Mouse (Mus musculus): ENCODE results near the gene Gigyf1. TPM values are rescaled to one million over a fixed set of nuclear protein-coding genes. Genes with fewer than 3 reads are reported as not detected.

Gene Gigyf1
- polyA plus RNA-seq, 1 experiment from 2014 or later: 11.9 TPM

- ATAC-seq (ENCODE audit: low FRiP score, low TSS enrichment): no peak
- WGBS: 92% methylated on average over 5 of the region's 5 CpGs
- H3K9me3 ChIP-seq (ENCODE audit: low read length): no peaks in the 10 kb centered on the region
- H3K4me2 ChIP-seq (replicated peaks; ENCODE audit: low read depth, low read length): no peak overlapping the region
- H3K36me3 ChIP-seq (ENCODE audit: insufficient read depth, low read length): no peaks in the 10 kb centered on the region
- H3K27me3 ChIP-seq (ENCODE audit: insufficient read depth, low read length): no peaks in the 10 kb centered on the region
- H3K27ac ChIP-seq (ENCODE audit: low read length): no peak overlapping the region
- H3K9ac ChIP-seq (replicated peaks; ENCODE audit: low read length): no peak overlapping the region
- H3K4me1 ChIP-seq (ENCODE audit: insufficient read depth, low read length): no peaks in the 10 kb centered on the region
- no peak overlapping the region for H3K4me3 ChIP-seq (ENCODE audit: low read length)
Observed at GRCm38 (mm10) chr5:137566416-137566815, 48.1 kb downstream of the Gigyf1 start.

GRCm38 (mm10) chr5:137568223-137568798 is 50.0 kb downstream of the Gigyf1 start:
- no peaks in the 10 kb centered on the region for H3K4me1 ChIP-seq (ENCODE audit: insufficient read depth, low read length)
- no peak overlapping the region for H3K4me3 ChIP-seq (ENCODE audit: low read length)
- WGBS: 77% methylated on average over 8 of the region's 8 CpGs
- no peak for ATAC-seq (ENCODE audit: low FRiP score, low TSS enrichment)
- no peaks in the 10 kb centered on the region for H3K9me3 ChIP-seq (ENCODE audit: low read length)
- H3K4me2 ChIP-seq (replicated peaks; ENCODE audit: low read depth, low read length): no peak overlapping the region
- H3K36me3 ChIP-seq (ENCODE audit: insufficient read depth, low read length): no peaks in the 10 kb centered on the region
- no peak overlapping the region for H3K27ac ChIP-seq (ENCODE audit: low read length)
- no peak overlapping the region for H3K9ac ChIP-seq (replicated peaks; ENCODE audit: low read length)
- H3K27me3 ChIP-seq (ENCODE audit: insufficient read depth, low read length): no peaks in the 10 kb centered on the region

DNA sequence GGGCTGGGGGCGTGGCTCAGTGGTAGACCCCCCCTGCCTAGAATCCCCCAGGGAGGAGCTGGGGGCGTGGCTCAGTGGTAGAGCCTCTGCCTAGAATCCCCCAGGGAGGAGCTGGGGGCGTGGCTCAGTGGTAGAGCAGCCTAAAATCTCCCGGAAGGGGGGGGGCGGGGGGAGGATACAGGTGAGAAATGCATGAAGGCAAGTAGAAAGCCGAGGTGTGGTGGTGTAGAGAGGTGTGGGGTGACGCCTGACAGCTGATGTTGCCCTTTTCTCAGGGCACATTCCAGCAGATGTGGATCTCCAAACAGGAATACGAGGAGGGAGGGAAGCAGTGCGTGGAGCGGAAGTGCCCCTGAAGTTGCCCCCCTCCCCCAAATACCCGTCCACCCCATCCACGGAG is 50.7 kb downstream of the Gigyf1 start:
- no peak for ATAC-seq (ENCODE audit: low FRiP score, low TSS enrichment)
- no peak overlapping the region for H3K9ac ChIP-seq (replicated peaks; ENCODE audit: low read length)
- no peak overlapping the region for H3K4me3 ChIP-seq (ENCODE audit: low read length)
- no peaks in the 10 kb centered on the region for H3K36me3 ChIP-seq (ENCODE audit: insufficient read depth, low read length)
- no peaks in the 10 kb centered on the region; the same call in 1 of the 2 replicates for H3K27me3 ChIP-seq (ENCODE audit: insufficient read depth, low read length)
- H3K4me1 ChIP-seq (ENCODE audit: insufficient read depth, low read length): no peaks in the 10 kb centered on the region
- H3K4me2 ChIP-seq (replicated peaks; ENCODE audit: low read depth, low read length): no peak overlapping the region
- 78% methylated on average over 12 of the region's 12 CpGs for WGBS
- H3K9me3 ChIP-seq (ENCODE audit: low read length): no peaks in the 10 kb centered on the region
- H3K27ac ChIP-seq (ENCODE audit: low read length): no peak overlapping the region

GRCm38 (mm10) chr5:137569665-137570064 is 51.3 kb downstream of the Gigyf1 start, which contains the start of gene Tfr2:
TSS of gene Tfr2 (plus strand) at chr5:137569840.
- no peaks in the 10 kb centered on the region for H3K4me1 ChIP-seq (ENCODE audit: insufficient read depth, low read length)
- WGBS: 29% methylated on average over 9 of the region's 9 CpGs
- no peak within 1 kb of the TSS for H3K4me3 ChIP-seq (ENCODE audit: low read length)
- no peak within 1 kb of the TSS for H3K27ac ChIP-seq (ENCODE audit: low read length)
- no peaks in the 10 kb centered on the region for H3K9me3 ChIP-seq (ENCODE audit: low read length)
- H3K4me2 ChIP-seq (replicated peaks; ENCODE audit: low read depth, low read length): no peak within 1 kb of the TSS
- peaks cover 2% of the 10 kb centered on the region; the same call in 1 of the 2 replicates for H3K27me3 ChIP-seq (ENCODE audit: insufficient read depth, low read length)
- no peak within 1 kb of the TSS for H3K9ac ChIP-seq (replicated peaks; ENCODE audit: low read length)
- ATAC-seq (ENCODE audit: low FRiP score, low TSS enrichment): 0 out of 2 replicates have a peak, but pooled peaks have one; percentile 47
- no peaks in the 10 kb centered on the region for H3K36me3 ChIP-seq (ENCODE audit: insufficient read depth, low read length)

DNA sequence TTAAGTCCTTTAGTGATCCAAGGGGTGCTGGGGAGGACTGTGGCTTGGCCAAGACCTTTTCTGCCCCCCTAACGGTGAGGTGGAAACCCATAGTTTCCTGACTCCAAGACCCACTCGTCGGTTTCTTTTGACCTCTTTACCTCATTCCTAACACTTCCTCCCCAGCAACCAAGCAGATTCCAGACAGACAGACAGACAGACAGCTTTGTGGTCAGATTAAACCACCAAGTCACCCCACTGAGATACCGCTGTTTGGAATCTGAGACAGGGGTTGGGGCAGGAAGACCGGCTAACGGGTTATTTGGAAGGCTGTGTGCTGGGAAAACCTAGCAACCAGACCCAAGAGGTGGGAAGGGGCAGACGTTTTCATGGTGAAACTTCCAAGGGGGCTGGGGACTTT is 51.8 kb downstream of the Gigyf1 start:
- peaks cover 2% of the 10 kb centered on the region for H3K27me3 ChIP-seq (ENCODE audit: insufficient read depth, low read length)
- H3K9me3 ChIP-seq (ENCODE audit: low read length): no peaks in the 10 kb centered on the region
- H3K4me2 ChIP-seq (replicated peaks; ENCODE audit: low read depth, low read length): no peak overlapping the region
- no peaks in the 10 kb centered on the region for H3K36me3 ChIP-seq (ENCODE audit: insufficient read depth, low read length)
- no peak overlapping the region for H3K4me3 ChIP-seq (ENCODE audit: low read length)
- H3K9ac ChIP-seq (replicated peaks; ENCODE audit: low read length): no peak overlapping the region
- no peaks in the 10 kb centered on the region for H3K4me1 ChIP-seq (ENCODE audit: insufficient read depth, low read length)
- ATAC-seq (ENCODE audit: low FRiP score, low TSS enrichment): no peak
- no peak overlapping the region for H3K27ac ChIP-seq (ENCODE audit: low read length)
- 53% methylated on average over 7 of the region's 7 CpGs for WGBS

GRCm38 (mm10) chr5:137570691-137571586 is 52.6 kb downstream of the Gigyf1 start:
- Histone ChIP-seq H3K4me1 (ENCODE audit: insufficient read depth, low read length) (no peaks in the 10 kb centered on the region), H3K27me3 (ENCODE audit: insufficient read depth, low read length) (peaks cover 2% of the 10 kb centered on the region), H3K4me2 (replicated peaks; ENCODE audit: low read depth, low read length) (no peak overlapping the region), H3K9ac (replicated peaks; ENCODE audit: low read length) (no peak overlapping the region), H3K4me3 (ENCODE audit: low read length) (no peak overlapping the region), H3K9me3 (ENCODE audit: low read length) (no peaks in the 10 kb centered on the region), H3K27ac (ENCODE audit: low read length) (no peak overlapping the region), H3K36me3 (ENCODE audit: insufficient read depth, low read length) (no peaks in the 10 kb centered on the region)
- ATAC-seq (ENCODE audit: low FRiP score, low TSS enrichment): no peak
- WGBS: 79% methylated on average over 17 of the region's 17 CpGs

DNA sequence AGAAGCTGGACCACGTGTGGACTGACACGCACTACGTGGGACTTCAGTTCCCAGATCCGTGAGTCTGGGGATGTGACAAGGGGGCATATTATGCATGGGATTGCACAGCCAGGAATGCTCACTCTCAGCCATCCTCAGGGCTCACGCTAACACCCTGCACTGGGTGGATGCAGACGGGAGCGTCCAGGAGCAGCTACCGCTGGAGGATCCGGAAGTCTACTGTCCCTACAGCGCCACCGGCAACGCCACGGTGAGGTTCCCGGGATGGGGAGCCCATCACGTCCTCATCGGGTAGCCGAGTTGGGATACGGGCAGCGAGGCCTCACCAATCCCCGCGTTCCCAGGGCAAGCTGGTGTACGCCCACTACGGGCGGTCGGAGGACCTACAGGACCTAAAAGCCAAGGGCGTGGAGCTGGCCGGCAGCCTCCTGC is 56.1 kb downstream of the Gigyf1 start:
- no peaks in the 10 kb centered on the region for H3K4me1 ChIP-seq (ENCODE audit: insufficient read depth, low read length)
- H3K27me3 ChIP-seq (ENCODE audit: insufficient read depth, low read length): peaks cover 2% of the 10 kb centered on the region
- H3K36me3 ChIP-seq (ENCODE audit: insufficient read depth, low read length): no peaks in the 10 kb centered on the region
- 0 out of 2 replicates have a peak, but pooled peaks have one; percentile 42 for ATAC-seq (ENCODE audit: low FRiP score, low TSS enrichment)
- H3K4me3 ChIP-seq (ENCODE audit: low read length): peak overlapping the region; percentile 20
- no peak overlapping the region; the same call in 1 of the 2 replicates for H3K9ac ChIP-seq (replicated peaks; ENCODE audit: low read length)
- no peak overlapping the region for H3K27ac ChIP-seq (ENCODE audit: low read length)
- H3K9me3 ChIP-seq (ENCODE audit: low read length): no peaks in the 10 kb centered on the region
- 5% methylated on average over 27 of the region's 27 CpGs for WGBS
- H3K4me2 ChIP-seq (replicated peaks; ENCODE audit: low read depth, low read length): peak overlapping the region; percentile 54

Small RNA genes within 50 kb of the gene (microRNA-seq; reads per million reads assigned to microRNA genes)
- gene Mir6418: not detected

Other genes starting within 250 kb of the Gigyf1 start
- gene Ache, start 231.0 kb upstream of the Gigyf1 start, polyA plus RNA-seq (2015; fragmentation: Nextera tagmentation; extraction: Ambion mirVana): 3.0 and 3.1 TPM in 2 replicates
- gene Ufsp1, start 223.9 kb upstream of the Gigyf1 start, polyA plus RNA-seq (2015; fragmentation: Nextera tagmentation; extraction: Ambion mirVana): 7.2 and 7.8 TPM in 2 replicates
- gene Srrt, start 210.9 kb upstream of the Gigyf1 start, polyA plus RNA-seq (2015; fragmentation: Nextera tagmentation; extraction: Ambion mirVana): 158 and 165 TPM in 2 replicates
- gene Trip6, start 204.1 kb upstream of the Gigyf1 start, polyA plus RNA-seq (2015; fragmentation: Nextera tagmentation; extraction: Ambion mirVana): 90.1 and 102 TPM in 2 replicates
- 16.3 and 16.6 TPM in 2 replicates for gene Slc12a9, start 185.0 kb upstream of the Gigyf1 start, polyA plus RNA-seq (2015; fragmentation: Nextera tagmentation; extraction: Ambion mirVana)
- gene Ephb4, start 168.4 kb upstream of the Gigyf1 start, polyA plus RNA-seq (2015; fragmentation: Nextera tagmentation; extraction: Ambion mirVana): 53.7 and 55.3 TPM in 2 replicates
- 0.11 and 0.17 TPM in 2 replicates for gene Zan, start 41.5 kb upstream of the Gigyf1 start, polyA plus RNA-seq (2015; fragmentation: Nextera tagmentation; extraction: Ambion mirVana)
- gene Pop7, start 16.0 kb upstream of the Gigyf1 start, polyA plus RNA-seq (2015; fragmentation: Nextera tagmentation; extraction: Ambion mirVana): 51.2 and 53.0 TPM in 2 replicates
- 0.24 and 0.36 TPM in 2 replicates for gene Epo, start 14.7 kb downstream of the Gigyf1 start, polyA plus RNA-seq (2015; fragmentation: Nextera tagmentation; extraction: Ambion mirVana)
- gene Gnb2, start 15.0 kb downstream of the Gigyf1 start, polyA plus RNA-seq (2015; fragmentation: Nextera tagmentation; extraction: Ambion mirVana): 358 and 388 TPM in 2 replicates
- gene Actl6b, start 35.0 kb downstream of the Gigyf1 start, polyA plus RNA-seq (2015; fragmentation: Nextera tagmentation; extraction: Ambion mirVana): 0.40 and 0.96 TPM in 2 replicates
- gene Tfr2, start 51.3 kb downstream of the Gigyf1 start, polyA plus RNA-seq (2015; fragmentation: Nextera tagmentation; extraction: Ambion mirVana): 0.23 and 0.57 TPM in 2 replicates
- 25.2 and 28.6 TPM in 2 replicates for gene Mospd3, start 82.5 kb downstream of the Gigyf1 start, polyA plus RNA-seq (2015; fragmentation: Nextera tagmentation; extraction: Ambion mirVana)
- 150 and 156 TPM in 2 replicates for gene Pcolce, start 95.2 kb downstream of the Gigyf1 start, polyA plus RNA-seq (2015; fragmentation: Nextera tagmentation; extraction: Ambion mirVana)
- gene Fbxo24, start 110.5 kb downstream of the Gigyf1 start, polyA plus RNA-seq (2015; fragmentation: Nextera tagmentation; extraction: Ambion mirVana): 0.09 and 0.13 TPM in 2 replicates
- 39.5 and 51.8 TPM in 2 replicates for gene Lrch4, start 110.6 kb downstream of the Gigyf1 start, polyA plus RNA-seq (2015; fragmentation: Nextera tagmentation; extraction: Ambion mirVana)
- 18.4 and 20.9 TPM in 2 replicates for gene Gm20605, start 110.6 kb downstream of the Gigyf1 start, polyA plus RNA-seq (2015; fragmentation: Nextera tagmentation; extraction: Ambion mirVana)
- 11.7 and 13.3 TPM in 2 replicates for gene Sap25, start 122.8 kb downstream of the Gigyf1 start, polyA plus RNA-seq (2015; fragmentation: Nextera tagmentation; extraction: Ambion mirVana)
- gene Irs3, start 127.2 kb downstream of the Gigyf1 start, polyA plus RNA-seq (2015; fragmentation: Nextera tagmentation; extraction: Ambion mirVana): 0.94 and 1.4 TPM in 2 replicates
- 17.2 and 21.1 TPM in 2 replicates for gene Agfg2, start 166.2 kb downstream of the Gigyf1 start, polyA plus RNA-seq (2015; fragmentation: Nextera tagmentation; extraction: Ambion mirVana)
- 2.1 and 2.2 TPM in 2 replicates for gene Nyap1, start 223.1 kb downstream of the Gigyf1 start, polyA plus RNA-seq (2015; fragmentation: Nextera tagmentation; extraction: Ambion mirVana)
- 126 and 129 TPM in 2 replicates for gene Tsc22d4, start 227.2 kb downstream of the Gigyf1 start, polyA plus RNA-seq (2015; fragmentation: Nextera tagmentation; extraction: Ambion mirVana)